Mouse (Mus musculus): Measurements from ENCODE around the gene Map3k4. TPM values are rescaled to one million over a fixed set of nuclear protein-coding genes. Genes with fewer than 3 reads are reported as not detected.

Gene Map3k4
- polyA plus RNA-seq, 1 experiment from 2014 or later = 63.0 TPM

DNA sequence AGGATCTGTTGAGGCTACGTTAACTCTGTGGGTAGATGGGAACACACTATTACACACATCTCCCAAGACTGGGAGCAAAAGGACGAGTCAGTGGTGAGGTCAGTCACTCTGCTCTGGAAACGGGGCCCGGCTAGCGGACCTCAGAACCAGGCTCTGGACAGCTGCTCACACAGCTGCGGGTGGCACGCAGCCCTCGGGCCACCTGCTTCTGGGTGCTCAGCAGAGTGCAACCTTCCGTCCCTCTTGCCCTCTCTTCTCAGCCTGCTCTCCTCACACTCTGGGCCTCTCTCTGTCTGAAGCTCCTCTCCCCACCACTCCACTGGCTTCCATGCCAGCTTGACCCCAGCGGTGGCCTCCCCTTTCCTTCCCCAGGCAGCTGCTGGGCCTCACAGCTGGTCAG lies 50.1 kb downstream of the Map3k4 start:
- Histone ChIP-seq H3K9me3 (no peaks in the 10 kb centered on the region), H3K4me3 (replicated peaks) (no peak overlapping the region), H3K4me2 (no peak overlapping the region), H3K27ac (no peak overlapping the region), H3K9ac (replicated peaks) (no peak overlapping the region), H3K36me3 (peaks cover 43% of the 10 kb centered on the region), H3K4me1 (replicated peaks) (peaks cover 30% of the 10 kb centered on the region), H3K27me3 (no peaks in the 10 kb centered on the region)
- WGBS = 88% methylated on average over 10 of the region's 10 CpGs
- ATAC-seq (ENCODE audit: insufficient number of reproducible peaks, insufficient read depth, low FRiP score, low TSS enrichment, low read depth) = no peak

DNA sequence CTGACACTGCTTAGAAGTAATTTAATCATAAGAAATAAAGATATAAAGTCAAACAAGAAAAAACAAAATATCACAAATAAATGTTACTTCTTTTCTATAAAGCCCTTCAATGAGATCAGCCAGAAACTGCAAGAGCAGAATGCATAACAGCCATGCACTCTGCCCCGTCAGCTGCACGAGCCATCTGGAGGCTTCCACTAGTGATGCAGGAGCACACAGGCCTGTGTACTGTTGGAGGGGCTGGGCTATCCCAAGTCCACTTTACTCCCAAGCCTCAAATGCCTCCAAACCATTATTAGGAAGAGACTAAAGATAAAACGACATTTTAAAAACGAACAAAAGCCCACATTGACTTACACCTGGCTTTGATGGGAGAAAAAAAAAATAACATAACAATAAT lies 50.5 kb downstream of the Map3k4 start:
- no peak overlapping the region for H3K4me2 ChIP-seq
- H3K4me3 ChIP-seq (replicated peaks) = no peak overlapping the region
- ATAC-seq (ENCODE audit: insufficient number of reproducible peaks, insufficient read depth, low FRiP score, low TSS enrichment, low read depth) = no peak
- no peak overlapping the region for H3K9ac ChIP-seq (replicated peaks)
- H3K4me1 ChIP-seq (replicated peaks) = peaks cover 30% of the 10 kb centered on the region
- H3K9me3 ChIP-seq = no peaks in the 10 kb centered on the region
- 78% methylated on average over 4 of the region's 4 CpGs for WGBS
- no peaks in the 10 kb centered on the region for H3K27me3 ChIP-seq
- peaks cover 47% of the 10 kb centered on the region for H3K36me3 ChIP-seq
- no peak overlapping the region for H3K27ac ChIP-seq

DNA sequence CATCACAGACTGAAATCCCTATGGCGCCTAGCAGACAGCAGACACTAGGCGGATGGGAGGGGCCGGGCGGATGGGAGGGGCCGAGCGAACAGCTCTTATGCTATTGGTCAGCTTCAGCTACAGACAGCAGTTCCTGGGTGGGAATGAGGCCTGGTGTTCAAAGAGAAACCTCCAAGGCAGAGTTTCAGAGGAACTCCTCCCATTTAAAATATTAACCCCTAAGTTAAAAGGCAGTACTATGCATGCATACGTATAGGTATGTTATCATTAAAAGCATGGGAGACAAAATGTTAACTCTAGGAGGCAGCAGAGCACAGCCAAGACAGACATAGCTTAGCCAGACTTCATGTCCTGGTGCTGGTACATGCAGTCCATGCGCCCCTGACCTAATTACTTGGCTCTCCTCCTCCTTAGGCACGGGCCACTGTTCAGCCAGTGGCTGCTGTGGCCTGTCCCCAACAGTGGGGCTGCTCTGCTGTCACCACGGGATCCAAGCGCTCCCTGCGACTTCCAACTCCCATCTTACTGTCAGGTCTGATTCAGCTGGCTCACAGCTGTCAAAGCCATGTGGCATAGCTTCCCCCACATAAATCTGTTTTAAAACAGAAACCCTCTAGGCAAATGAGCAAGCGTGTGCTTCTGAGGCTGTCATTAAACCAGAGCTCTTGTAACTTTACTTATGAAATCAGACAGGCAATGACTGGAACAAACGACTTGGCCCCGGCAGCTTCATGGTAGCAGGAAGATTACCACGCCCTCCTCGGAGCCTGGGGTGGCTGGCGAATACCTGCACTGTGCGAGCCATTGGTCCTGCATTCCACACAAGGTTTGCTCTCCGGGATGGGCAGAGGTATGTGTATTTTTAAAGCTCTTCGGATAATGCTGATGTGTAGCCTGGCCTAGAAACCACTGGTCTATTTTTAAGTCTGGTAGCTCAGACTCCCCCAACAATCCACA lies 52.3 kb downstream of the Map3k4 start:
- Histone ChIP-seq H3K27ac (peak overlapping the region; percentile 56; the same call in 1 of the 2 replicates), H3K4me2 (peak overlapping the region; percentile 1; the same call in 1 of the 2 replicates), H3K27me3 (no peaks in the 10 kb centered on the region), H3K4me3 (replicated peaks) (no peak overlapping the region), H3K4me1 (replicated peaks) (peaks cover 30% of the 10 kb centered on the region), H3K9me3 (no peaks in the 10 kb centered on the region), H3K36me3 (peaks cover 55% of the 10 kb centered on the region), H3K9ac (replicated peaks) (no peak overlapping the region)
- 41% methylated on average over 21 of the region's 21 CpGs for WGBS
- ATAC-seq (ENCODE audit: insufficient number of reproducible peaks, insufficient read depth, low FRiP score, low TSS enrichment, low read depth) = peak; percentile 57

DNA sequence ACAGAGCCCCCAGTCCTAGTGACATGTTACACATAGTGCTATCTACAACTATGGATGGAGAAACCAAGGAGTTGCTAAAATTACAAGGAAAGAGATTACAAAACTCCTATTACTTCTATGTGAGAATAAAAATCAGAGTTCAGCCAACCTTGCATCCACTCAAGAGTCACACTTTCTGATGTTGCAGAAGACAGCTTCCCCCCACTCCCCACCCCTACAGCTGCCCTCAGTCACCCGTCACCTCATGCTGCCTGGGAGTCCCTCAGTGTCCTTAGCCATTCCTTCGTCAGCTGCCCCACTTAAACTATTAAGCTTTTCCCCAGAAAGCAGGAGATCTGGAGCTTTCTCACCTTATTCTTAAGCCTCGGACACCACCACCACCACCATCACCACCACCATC lies 54.3 kb downstream of the Map3k4 start:
- no peak overlapping the region for H3K27ac ChIP-seq
- H3K9me3 ChIP-seq = no peaks in the 10 kb centered on the region
- no peak overlapping the region for H3K9ac ChIP-seq (replicated peaks)
- H3K4me1 ChIP-seq (replicated peaks) = peaks cover 30% of the 10 kb centered on the region
- no peak overlapping the region for H3K4me2 ChIP-seq
- no peaks in the 10 kb centered on the region for H3K27me3 ChIP-seq
- H3K36me3 ChIP-seq = peaks cover 55% of the 10 kb centered on the region
- H3K4me3 ChIP-seq (replicated peaks) = no peak overlapping the region
- ATAC-seq (ENCODE audit: insufficient number of reproducible peaks, insufficient read depth, low FRiP score, low TSS enrichment, low read depth) = no peak
- WGBS = 79% methylated on average over 3 of the region's 3 CpGs

DNA sequence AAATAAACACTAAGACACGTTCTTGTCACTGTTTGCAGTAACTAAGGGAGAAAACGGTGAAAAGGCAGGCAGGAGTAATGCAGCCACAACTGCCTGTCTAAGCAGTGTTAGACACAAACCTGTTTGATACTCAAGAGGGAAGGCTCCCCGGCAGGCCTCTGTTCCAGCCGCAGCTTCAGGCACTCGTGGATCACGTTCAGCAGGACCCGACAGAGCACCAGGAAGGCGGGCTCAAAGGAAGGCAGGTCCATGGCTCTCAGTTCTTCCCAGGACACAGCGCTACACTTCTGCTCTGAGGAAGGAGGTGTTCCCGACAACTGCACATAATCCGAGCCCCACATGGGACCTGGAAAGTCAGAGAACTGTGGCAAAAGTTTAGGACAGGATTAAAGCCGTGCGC lies 54.8 kb downstream of the Map3k4 start:
- no peaks in the 10 kb centered on the region for H3K9me3 ChIP-seq
- no peak overlapping the region for H3K4me2 ChIP-seq
- no peak for ATAC-seq (ENCODE audit: insufficient number of reproducible peaks, insufficient read depth, low FRiP score, low TSS enrichment, low read depth)
- H3K4me1 ChIP-seq (replicated peaks) = peaks cover 26% of the 10 kb centered on the region
- H3K9ac ChIP-seq (replicated peaks) = no peak overlapping the region
- WGBS = 74% methylated on average over 13 of the region's 13 CpGs
- H3K27me3 ChIP-seq = no peaks in the 10 kb centered on the region
- H3K36me3 ChIP-seq = peaks cover 55% of the 10 kb centered on the region
- H3K27ac ChIP-seq = 0 out of 2 replicates have a peak overlapping the region, but pooled peaks have one; percentile 9
- no peak overlapping the region for H3K4me3 ChIP-seq (replicated peaks)

DNA sequence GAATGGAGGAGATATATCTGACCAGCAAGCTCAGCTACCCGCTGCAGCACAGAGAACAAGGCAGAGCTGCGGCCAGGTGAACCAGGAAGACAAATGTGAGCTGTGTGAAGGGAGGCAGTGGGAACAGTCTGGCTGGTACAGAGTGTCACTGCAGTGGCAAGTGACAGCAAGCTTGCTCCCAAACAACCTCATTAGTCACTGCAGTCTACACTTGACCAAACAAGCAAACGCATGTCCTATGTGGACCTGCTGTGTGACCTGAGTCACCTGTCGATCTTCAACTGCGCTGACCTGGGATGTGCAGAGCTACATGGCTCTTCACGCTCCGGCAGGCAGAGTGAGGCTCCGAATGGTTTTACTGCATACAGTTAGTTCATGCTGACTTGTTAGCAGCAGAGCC lies 55.7 kb downstream of the Map3k4 start:
- Histone ChIP-seq H3K4me2 (no peak overlapping the region), H3K9ac (replicated peaks) (no peak overlapping the region), H3K9me3 (no peaks in the 10 kb centered on the region), H3K4me3 (replicated peaks) (no peak overlapping the region), H3K36me3 (peaks cover 60% of the 10 kb centered on the region), H3K27ac (no peak overlapping the region), H3K4me1 (replicated peaks) (peaks cover 24% of the 10 kb centered on the region), H3K27me3 (no peaks in the 10 kb centered on the region)
- ATAC-seq (ENCODE audit: insufficient number of reproducible peaks, insufficient read depth, low FRiP score, low TSS enrichment, low read depth) = no peak
- 84% methylated on average over 8 of the region's 8 CpGs for WGBS

DNA sequence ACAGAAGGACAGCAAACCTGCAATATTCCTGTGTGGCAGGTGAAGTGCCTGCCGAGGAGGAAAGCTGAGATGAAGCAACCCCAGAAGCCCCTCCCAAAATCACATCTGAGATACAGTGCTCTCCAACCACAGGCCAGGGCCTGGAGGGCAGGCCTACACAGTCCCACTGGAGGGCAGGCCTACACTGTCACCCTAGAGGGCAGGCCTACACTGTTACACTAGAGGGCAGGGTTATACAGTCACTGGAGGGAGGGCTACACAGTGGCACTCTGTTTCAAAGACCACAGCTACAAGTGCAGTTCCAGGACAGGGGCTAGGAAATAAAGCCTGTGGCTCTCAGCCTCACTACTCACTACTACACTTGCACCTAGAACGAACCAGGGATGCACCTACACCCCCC lies 56.7 kb downstream of the Map3k4 start:
- Histone ChIP-seq H3K4me1 (replicated peaks) (peaks cover 15% of the 10 kb centered on the region), H3K36me3 (peaks cover 70% of the 10 kb centered on the region), H3K27ac (no peak overlapping the region), H3K9ac (replicated peaks) (no peak overlapping the region), H3K4me3 (replicated peaks) (no peak overlapping the region), H3K27me3 (no peaks in the 10 kb centered on the region), H3K9me3 (no peaks in the 10 kb centered on the region), H3K4me2 (no peak overlapping the region)
- no peak for ATAC-seq (ENCODE audit: insufficient number of reproducible peaks, insufficient read depth, low FRiP score, low TSS enrichment, low read depth)
- 74% methylated on average over 2 of the region's 2 CpGs for WGBS

DNA sequence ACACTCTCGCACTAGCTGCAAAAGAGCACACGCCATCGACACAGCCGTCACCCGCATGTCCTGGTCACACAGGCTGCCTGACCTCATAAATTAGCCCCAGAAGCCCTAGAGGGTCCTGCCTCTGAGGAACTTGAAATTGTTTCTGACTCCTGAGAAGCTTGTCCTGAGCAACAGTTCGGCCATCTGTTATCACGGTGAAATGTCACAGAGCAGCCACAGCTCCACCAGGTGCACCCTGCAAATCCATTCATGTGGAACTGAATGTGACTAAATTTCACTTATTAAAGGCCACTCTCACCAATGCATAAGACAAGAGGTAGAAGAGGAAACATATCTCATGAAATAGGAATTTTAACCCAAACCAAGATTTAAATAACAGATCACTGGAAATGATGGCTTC lies 57.2 kb downstream of the Map3k4 start:
- H3K4me3 ChIP-seq (replicated peaks) = no peak overlapping the region
- no peak for ATAC-seq (ENCODE audit: insufficient number of reproducible peaks, insufficient read depth, low FRiP score, low TSS enrichment, low read depth)
- no peak overlapping the region for H3K4me2 ChIP-seq
- H3K36me3 ChIP-seq = peaks cover 75% of the 10 kb centered on the region
- H3K9ac ChIP-seq (replicated peaks) = no peak overlapping the region
- H3K9me3 ChIP-seq = no peaks in the 10 kb centered on the region
- H3K4me1 ChIP-seq (replicated peaks) = peaks cover 10% of the 10 kb centered on the region
- no peaks in the 10 kb centered on the region for H3K27me3 ChIP-seq
- H3K27ac ChIP-seq = no peak overlapping the region
- WGBS = 80% methylated on average over 7 of the region's 7 CpGs

DNA sequence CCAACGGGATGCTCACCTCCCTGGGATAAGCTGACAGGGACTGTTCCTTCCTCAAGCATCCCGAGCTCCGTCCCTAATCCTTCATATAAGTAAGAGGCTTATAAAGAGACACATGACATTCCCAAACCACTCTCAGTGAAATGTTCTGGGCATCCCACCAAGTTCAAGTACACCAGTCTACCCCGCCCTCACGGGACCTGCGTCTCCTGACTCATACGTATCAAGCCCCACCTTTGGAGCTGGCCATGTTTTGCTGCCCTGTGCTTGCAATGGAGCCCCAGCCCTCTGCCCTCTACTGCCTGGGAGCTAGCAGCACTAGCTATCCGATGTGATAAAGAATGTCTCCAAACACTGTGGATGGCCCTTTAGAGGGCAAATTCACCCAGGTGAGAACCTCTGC lies 58.6 kb downstream of the Map3k4 start:
- 94% methylated on average over 8 of the region's 8 CpGs for WGBS
- Histone ChIP-seq H3K4me2 (no peak overlapping the region), H3K27me3 (no peaks in the 10 kb centered on the region), H3K4me1 (replicated peaks) (peaks cover 3% of the 10 kb centered on the region; the same call in 1 of the 2 replicates), H3K9ac (replicated peaks) (no peak overlapping the region), H3K9me3 (no peaks in the 10 kb centered on the region), H3K27ac (no peak overlapping the region), H3K36me3 (peaks cover 89% of the 10 kb centered on the region), H3K4me3 (replicated peaks) (no peak overlapping the region)
- ATAC-seq (ENCODE audit: insufficient number of reproducible peaks, insufficient read depth, low FRiP score, low TSS enrichment, low read depth) = no peak

DNA sequence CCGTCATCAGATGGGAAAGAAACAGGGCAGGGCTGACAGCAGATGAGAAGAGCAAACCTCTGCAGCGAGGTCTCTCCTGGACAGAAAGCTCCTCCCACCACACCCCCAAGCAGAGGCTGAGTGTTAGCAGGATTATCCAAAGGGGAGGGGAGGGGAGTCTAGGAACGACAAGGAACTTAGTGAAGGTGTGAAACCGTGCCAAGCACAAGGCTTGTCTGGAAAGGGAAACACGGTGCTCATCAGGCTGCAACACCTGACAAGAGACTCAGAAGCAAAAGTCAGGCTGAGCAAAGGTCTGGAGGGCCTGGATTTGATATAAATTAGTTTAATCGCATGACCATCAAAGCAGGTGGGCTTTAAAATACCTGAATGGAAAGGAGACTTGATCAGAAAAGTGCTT lies 60.1 kb downstream of the Map3k4 start:
- Histone ChIP-seq H3K9ac (replicated peaks) (no peak overlapping the region), H3K9me3 (no peaks in the 10 kb centered on the region), H3K4me2 (no peak overlapping the region), H3K36me3 (peaks cover 97% of the 10 kb centered on the region), H3K4me1 (replicated peaks) (no peaks in the 10 kb centered on the region), H3K27me3 (no peaks in the 10 kb centered on the region), H3K4me3 (replicated peaks) (no peak overlapping the region), H3K27ac (no peak overlapping the region)
- ATAC-seq (ENCODE audit: insufficient number of reproducible peaks, insufficient read depth, low FRiP score, low TSS enrichment, low read depth) = no peak
- 65% methylated on average over 6 of the region's 6 CpGs for WGBS

DNA sequence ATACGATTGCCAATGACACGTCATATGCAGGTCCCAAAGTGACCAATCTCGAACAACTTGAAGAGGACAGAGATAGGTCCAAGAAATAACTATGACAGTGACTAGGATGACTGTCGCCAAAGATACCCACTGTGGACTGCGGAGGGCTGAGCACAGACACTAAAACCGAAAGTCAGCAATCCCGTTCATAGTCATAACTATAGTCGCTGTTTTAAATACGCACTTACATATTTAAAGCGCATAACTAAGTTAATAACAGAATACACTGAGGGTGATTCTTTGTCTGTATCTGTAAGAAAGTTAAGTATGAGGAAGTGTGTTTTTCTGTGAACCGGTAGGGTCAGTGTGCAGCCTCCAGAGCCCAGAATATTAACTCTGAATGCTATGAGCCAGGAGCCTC lies 62.5 kb downstream of the Map3k4 start:
- Histone ChIP-seq H3K4me3 (replicated peaks) (no peak overlapping the region), H3K36me3 (peaks cover 98% of the 10 kb centered on the region), H3K27ac (no peak overlapping the region), H3K9me3 (peaks cover 13% of the 10 kb centered on the region), H3K4me1 (replicated peaks) (no peaks in the 10 kb centered on the region), H3K9ac (replicated peaks) (no peak overlapping the region), H3K4me2 (no peak overlapping the region), H3K27me3 (no peaks in the 10 kb centered on the region)
- 95% methylated on average over 11 of the region's 11 CpGs for WGBS
- ATAC-seq (ENCODE audit: insufficient number of reproducible peaks, insufficient read depth, low FRiP score, low TSS enrichment, low read depth) = no peak

DNA sequence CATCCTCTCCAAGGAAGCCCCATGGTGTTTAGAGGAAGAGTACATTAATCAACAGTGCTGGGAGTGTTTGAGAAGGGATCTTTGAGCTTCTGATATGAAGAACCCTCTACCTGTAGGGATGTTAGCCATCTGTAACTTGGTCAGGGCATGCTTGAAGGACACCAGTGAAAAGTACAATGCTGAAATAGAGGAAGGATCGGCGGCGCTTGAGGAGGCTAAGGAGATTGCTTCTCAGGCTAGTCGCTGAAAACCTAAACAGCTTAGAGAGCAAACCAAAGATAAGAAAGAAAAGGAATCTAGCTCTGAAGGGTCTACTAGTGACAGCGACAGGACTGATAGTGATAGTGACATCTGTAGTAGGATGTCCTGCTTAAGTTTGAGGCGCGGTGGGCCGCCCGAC lies 68.0 kb downstream of the Map3k4 start:
- no peak for ATAC-seq (ENCODE audit: insufficient number of reproducible peaks, insufficient read depth, low FRiP score, low TSS enrichment, low read depth)
- Histone ChIP-seq H3K4me2 (no peak overlapping the region), H3K27me3 (no peaks in the 10 kb centered on the region), H3K4me1 (replicated peaks) (no peaks in the 10 kb centered on the region), H3K9me3 (peaks cover 13% of the 10 kb centered on the region), H3K9ac (replicated peaks) (no peak overlapping the region), H3K36me3 (peaks cover 85% of the 10 kb centered on the region), H3K4me3 (replicated peaks) (no peak overlapping the region), H3K27ac (no peak overlapping the region)
- WGBS = 95% methylated on average over 9 of the region's 9 CpGs
